Mouse (Mus musculus) adrenal gland, adult 18-20 months (tissue): ENCODE measurements around the gene Ccnt1. TPM values are rescaled to one million over a fixed set of nuclear protein-coding genes. Genes with fewer than 3 reads are reported as not detected.
A peak's percentile ranks its signal among the peaks of the same experiment; 100 is the strongest.
"Not testable (repeated sequence)": the region's sequence is repeated elsewhere in the genome, so short reads cannot be mapped to it uniquely, and the experiment has no call there.

ENCODE experiments used
- DNase-seq, 2 experiments: peaks; one replicate each; pipeline ENCODE4 v3.0.0; 2021 to 2022; ENCODE audit warnings: low spot score in 2 of 2
- total RNA-seq, 2 experiments: library from RNA; stranded (reverse); gene quantifications; 1 replicate in 1 of 2; 2 replicates in 1 of 2; pipeline ENCODE4 v1.2.3; 2021

The Ccnt1 gene
- total RNA-seq, 2 experiments from 2014 or later: 52.5 to 65.9 TPM

- DNase-seq: no peak
These were observed 14.8 kb downstream of the Ccnt1 start for GRCm38 (mm10) chr15:98555881-98556280.

DNA sequence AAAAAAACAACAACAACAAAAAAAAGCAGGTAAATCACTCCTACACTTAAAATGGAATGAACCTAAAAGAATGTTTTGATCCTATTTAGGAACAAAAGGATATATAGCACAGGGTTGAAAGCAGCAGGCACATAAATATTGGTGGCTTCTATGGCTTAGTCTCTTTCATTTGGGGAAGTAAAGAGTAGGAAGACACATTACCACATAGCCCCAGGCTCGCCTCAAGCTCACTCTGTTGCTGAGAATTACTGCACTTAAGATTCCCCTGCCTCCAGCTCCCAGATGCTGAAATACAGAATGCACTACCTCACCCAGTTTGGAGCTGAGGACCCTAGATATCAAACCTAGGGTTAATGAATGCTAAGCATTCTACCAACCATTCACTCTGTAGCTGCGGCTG is 18.0 kb downstream of the Ccnt1 start:
- no peak for DNase-seq

- no peak for DNase-seq
These were observed 23.9 kb downstream of the Ccnt1 start for GRCm38 (mm10) chr15:98546843-98547242.

- no peak for DNase-seq
These were observed 25.6 kb downstream of the Ccnt1 start for GRCm38 (mm10) chr15:98545151-98545550.

- no peak for DNase-seq
These were observed 27.4 kb downstream of the Ccnt1 start for GRCm38 (mm10) chr15:98543341-98543740.

- DNase-seq: no peak
These were observed 29.7 kb downstream of the Ccnt1 start for GRCm38 (mm10) chr15:98541064-98541463.

DNA sequence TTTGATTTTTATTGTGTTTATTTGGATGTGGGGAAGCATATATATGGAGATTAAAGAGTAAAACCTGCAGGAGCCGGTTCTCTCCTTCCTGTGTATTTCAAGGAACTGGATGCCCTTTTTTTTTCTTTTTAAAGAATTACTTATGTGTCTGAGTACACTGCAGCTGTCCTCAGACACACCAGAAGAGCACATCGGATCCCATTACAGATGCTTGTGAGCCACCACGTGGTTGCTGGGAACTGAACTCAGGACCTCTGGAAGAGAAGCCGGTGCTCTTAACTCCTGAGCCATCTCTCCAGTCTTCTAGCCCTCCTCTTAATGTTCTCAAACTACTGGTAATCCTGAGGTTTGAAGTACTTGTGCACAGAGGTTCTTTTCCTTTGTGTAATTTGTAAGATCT is 32.8 kb downstream of the Ccnt1 start:
- no peak for DNase-seq

DNA sequence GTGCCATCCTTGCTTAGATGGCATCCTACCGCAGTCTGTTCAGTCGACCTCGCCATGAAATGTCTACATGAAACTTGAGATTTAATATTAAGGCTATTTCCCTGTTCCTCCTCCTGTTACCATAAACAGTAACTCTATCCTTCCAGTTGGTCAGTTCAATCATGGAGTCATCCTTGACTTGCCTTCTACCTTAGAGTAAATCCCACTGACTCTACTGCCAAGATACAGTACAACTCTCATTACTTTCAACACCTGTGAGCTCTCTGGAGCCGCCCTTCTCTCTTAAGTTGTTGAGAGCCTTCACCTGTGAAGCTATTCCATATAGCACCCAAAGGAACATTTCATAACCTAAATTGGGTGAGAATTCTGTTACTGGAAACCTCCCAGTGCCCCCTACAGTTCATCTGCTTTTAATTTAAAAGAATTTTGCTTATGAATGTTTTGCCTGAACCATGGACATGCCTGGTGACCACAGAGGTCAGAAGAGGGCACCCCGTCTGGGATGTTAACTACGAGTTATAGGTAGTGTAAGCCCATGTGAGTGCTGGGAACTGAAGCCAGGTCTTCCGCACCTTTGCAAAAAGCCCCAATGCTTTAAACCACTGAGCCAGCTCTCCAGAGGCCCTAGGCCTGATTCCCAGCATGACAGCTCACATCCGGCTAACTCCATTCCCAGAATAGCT is 33.8 kb downstream of the Ccnt1 start:
- DNase-seq: no peak

- DNase-seq: no peak
These were observed 34.8 kb downstream of the Ccnt1 start for GRCm38 (mm10) chr15:98535921-98536320.

GRCm38 (mm10) chr15:98533881-98534627 is 36.7 kb downstream of the Ccnt1 start, which contains the start of gene Kansl2:
Gene Kansl2, minus strand, starts transcription at chr15:98534264.
- peak; percentile 90 to 91 for DNase-seq

- no peak for DNase-seq
These were observed 37.6 kb downstream of the Ccnt1 start for GRCm38 (mm10) chr15:98533035-98533531.

DNA sequence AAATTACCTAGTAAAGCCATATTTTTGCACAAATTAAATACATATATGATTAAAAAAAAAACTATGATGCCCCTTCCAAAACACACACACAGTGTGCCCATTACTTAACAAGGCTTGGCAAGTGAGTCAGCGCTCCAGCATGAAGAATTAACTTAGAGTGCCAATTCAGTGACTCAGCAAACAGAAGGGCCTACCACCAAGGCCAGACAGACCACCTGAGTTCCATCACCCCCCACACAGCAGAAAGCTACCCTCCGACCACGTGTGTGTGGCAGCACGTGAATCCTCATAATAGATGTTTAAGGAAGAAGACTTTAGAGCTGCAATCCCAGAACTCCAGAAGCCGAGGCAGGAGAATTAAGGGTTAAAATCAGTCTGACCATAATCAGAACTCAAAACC is 38.4 kb downstream of the Ccnt1 start:
- DNase-seq: no peak

DNA sequence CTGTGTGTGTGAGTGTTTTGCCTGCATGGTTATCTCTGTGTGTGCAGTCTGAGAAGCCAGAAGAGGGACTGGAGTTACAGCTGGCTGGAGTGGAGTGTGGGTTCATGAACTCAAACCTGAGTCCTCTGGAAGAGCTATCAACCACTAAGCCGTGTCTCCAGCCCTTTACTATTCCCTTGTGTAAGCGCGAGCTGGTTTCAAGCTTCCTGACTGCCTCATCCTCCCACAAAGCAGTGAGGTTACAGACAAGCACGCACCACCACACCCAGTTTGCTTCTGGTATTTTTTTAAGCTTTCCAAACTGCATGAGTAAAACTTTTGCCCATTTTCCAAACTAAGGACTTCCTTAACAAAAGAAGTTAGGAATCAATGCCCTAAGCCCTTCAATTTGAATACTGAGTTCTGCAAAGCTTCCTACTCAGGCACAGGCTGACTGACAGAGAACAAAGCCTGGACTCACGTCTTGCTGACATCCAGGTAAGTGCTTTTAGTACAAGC is 42.6 kb downstream of the Ccnt1 start:
- DNase-seq: no peak

DNA sequence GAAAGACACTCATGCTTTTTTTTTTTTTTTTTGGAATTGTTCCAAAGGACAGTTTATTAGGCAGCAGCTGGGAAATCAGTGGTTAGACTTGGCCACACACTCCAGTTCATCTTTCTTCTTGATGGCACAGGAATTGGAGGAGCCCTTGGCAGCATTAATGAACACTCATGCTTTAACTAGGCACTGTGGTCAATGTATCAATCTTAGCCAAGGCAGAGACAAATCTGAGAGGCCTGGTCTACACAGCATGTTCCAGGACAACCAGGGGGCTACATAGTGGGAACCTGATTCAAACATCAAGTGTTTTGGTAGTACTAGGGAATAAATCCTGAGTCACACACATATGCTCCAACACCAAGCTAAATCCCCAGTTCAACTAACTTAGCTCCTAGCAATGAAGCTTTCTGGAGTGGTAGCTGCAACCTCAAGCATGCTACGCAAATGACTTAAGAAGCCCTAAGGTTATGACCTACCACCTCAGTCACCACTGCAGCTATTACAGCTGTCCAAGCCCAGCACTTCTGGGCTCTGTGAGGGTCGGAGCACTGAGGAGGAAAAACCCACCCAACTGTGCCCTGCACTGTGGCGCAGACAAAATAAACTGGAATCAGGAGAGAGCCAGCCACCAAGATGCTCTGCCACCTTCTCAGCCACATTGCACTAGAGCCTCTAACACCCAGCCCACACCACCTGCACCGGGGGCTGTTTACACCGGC is 43.5 kb downstream of the Ccnt1 start:
- no peak for DNase-seq

- no peak for DNase-seq
These were observed 44.7 kb downstream of the Ccnt1 start for GRCm38 (mm10) chr15:98526057-98526456.

DNA sequence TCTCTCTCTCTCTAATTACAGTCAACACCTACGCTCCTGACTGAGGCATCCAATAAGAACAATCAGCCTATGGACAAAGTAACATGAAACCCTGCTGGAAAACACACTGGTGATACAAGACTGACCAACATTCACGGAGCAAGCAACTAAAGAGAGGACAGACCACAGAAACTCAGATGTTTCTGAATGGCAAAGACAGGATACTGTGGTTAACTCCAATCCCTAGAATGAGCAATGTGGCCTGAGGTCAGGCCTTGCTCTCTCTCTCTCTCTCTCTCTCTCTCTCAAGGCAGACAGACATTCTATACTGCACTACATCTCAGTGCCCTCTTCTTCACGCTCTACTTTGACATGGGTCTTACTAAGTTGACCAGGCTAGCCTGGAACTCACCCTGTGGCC is 49.5 kb downstream of the Ccnt1 start:
- no peak for DNase-seq

DNA sequence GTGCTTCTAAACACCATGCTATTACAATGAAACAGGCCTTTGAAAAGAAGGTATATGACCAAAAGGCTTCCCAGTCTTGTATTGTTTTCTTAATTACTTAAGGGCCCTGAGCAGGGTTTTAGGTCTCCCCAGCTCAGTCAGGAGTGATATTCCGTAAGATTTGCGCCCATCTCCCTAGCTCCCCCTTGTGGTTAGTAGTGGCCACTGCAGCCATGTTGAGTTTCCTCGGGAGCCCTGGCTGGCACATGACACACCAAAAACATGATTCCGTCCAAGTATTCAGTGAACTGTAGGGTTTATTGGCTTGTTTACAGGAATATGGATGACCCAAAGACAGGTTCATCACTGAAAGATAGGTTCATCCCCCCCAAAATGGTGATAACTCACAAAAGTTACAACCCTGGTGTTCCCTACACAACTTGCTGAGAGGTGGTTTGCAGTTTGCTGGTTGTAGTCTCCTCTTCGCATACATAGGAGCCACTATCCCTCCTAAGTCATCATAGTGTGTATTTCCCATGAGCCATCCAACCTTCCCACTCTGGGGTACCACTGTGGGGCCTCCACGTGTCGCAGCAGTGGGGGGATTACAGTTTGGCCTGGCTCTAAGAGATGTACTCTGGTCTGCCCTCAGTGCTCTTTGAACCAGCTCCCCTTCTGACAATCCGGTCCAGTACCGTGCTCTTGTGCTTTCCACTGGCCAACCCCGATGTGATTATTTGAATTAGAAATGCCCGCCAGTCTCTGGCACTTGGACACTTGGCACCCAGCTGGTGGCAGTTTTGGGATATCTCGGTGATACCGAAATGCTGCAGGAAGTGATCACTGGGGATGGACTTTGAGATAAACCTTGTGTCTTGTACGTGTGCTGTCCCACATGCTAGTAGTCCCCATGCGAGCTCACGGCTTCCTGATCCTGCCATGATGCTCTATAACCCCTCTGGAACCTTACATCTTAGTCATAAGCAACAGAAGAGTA is 53.1 kb downstream of the Ccnt1 start:
- DNase-seq: peak; percentile 67 to 69

DNA sequence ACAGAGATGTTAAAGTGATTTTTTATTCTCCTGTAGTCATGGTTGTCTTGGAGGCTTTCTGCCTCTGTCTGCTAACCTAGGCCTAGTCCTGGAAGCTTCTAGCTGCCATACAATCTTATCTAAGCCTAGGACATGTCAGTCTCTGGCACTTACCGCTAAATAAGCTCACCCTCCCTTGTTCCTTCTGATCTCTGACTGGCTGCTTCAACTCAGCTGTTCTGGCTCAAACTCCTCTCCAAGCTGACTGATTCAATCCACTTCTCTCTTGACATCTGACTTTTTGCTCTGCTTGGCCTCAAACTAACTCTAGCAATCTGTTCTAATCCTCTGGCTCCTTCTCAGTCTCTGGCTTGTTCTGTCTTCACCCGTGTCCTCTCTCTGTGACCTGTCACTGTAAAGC is 55.9 kb downstream of the Ccnt1 start:
- not testable (repeated sequence) for DNase-seq

DNA sequence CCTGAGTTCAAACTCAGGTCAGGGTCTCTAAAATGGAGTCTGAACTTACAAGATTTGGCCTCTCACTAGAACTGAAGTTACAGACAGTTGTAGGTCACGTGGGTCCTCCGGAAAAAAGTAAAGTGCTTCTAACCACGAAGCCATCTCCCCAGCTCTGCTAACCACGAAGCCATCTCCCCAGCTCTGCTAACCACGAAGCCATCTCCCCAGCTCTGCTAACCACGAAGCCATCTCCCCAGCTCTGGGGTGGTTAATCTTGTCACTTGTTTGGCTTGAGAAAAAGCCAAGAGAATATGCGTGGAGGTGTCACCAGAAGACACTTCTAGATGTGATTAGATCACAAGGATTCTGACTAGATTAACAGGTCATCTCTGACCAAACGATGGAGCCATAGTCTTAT is 56.6 kb downstream of the Ccnt1 start:
- no peak for DNase-seq

GRCm38 (mm10) chr15:98513676-98514075 is 57.0 kb downstream of the Ccnt1 start:
- DNase-seq: not testable (repeated sequence)
